Mouse (Mus musculus) c-Kit-negative CD71-positive TER-119-positive erythroid progenitor cells, embryonic 14.5 days (primary cell): Measurements from ENCODE around the gene Taz.

Source experiments
- DNase-seq: peaks from one replicate; pipeline ENCODE4 v3.0.0-alpha.2; 2013; ENCODE audit warnings: low read depth, low spot score

Taz gene

GRCm38 (mm10) chrX:74281732-74282394 lies at the start of gene Taz, which contains the start of gene Dnase1l1:
Taz (plus strand) TSS chrX:74281912.
Dnase1l1 (minus strand) TSS chrX:74282337.
- DNase-seq, result peak; percentile 73

GRCm38 (mm10) chrX:74233196-74233595 lies 48.5 kb upstream of the Taz start:
- no peak for DNase-seq

DNA sequence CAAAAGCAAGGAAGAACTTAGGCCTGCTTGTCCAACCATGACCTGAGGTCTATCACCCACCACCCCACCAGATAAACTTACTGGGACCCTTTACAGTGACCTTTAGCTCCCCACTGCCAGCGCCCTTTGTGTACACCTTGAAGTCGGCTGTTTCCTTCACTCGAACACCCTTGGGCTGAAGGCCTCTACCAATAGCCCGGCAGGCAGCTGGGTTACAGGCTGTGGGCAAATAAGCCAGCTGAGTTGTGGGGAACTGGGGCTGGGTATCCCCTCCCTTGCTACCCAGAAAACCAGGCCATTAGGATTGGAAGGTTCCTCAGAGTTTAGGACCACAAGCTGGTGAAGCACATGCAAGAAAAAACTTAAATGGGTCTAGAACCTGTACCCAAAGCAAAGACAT lies 41.4 kb upstream of the Taz start:
- DNase-seq, result no peak

DNA sequence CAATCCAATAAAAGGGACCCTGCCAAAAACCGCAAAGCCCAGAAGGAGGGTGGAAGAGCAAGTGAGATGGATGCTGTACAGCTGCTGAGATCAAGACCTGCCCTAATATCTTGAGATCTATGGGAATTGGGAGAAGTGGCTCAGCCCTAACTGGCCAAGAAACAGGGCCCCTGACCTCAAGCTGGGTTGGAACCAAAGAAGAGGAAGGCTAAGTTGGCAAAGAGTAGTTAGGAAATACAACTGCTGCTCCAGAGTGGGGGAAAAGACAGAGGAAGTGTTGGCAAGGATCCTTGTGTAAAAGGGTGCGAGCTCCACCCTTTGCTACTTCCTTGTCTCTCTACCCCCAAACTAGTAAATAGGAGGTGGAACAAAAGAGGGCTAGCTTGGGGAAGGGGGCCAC lies 38.3 kb upstream of the Taz start:
- DNase-seq, result no peak

GRCm38 (mm10) chrX:74243807-74244206 lies 37.9 kb upstream of the Taz start:
- peak; percentile 42 for DNase-seq

DNA sequence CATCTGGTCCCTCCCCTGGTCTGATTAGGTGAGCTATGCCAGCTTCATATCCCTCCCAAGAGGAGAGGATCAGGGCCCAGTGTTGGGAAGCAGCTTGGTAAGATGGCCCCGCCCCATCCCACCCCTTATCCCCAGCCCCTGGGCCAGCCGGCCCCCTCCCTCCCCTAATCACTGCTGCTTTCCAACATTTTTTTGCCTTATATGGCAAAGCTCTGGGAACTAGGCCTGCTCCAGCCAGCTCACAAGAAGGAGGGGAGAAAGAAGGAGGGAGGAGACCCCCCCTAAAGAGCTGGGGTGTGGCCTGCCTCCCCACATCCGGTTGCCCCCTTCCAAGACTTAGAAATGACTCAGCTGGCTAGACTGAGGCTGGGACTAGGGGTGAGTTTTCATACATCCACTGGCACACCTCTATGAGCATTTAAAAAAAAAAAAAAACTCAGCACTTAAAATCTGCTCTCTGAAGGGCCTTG lies 37.1 kb upstream of the Taz start:
- DNase-seq, result no peak

GRCm38 (mm10) chrX:74245107-74245506 lies 36.6 kb upstream of the Taz start:
- no peak for DNase-seq

DNA sequence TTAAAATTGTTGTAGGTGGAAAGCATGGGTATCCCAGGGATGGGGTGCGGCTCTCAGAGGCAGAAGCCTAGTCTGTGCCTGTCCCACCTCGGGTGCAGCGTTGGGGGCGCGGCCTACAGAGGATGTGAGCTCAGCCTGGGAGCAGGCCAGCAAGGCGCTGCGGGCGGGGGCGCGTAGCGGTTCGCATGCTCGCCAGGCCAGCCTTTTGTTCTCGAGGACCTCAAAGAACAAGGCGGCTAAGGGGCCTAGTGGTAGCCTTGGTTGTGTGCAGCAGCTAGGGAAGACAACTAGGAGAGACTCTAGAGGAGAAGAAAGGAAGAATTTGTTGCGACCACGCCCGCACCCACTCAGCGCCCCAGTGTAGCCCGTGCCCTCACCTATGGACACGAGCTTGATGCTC lies 36.0 kb upstream of the Taz start:
- no peak for DNase-seq

DNA sequence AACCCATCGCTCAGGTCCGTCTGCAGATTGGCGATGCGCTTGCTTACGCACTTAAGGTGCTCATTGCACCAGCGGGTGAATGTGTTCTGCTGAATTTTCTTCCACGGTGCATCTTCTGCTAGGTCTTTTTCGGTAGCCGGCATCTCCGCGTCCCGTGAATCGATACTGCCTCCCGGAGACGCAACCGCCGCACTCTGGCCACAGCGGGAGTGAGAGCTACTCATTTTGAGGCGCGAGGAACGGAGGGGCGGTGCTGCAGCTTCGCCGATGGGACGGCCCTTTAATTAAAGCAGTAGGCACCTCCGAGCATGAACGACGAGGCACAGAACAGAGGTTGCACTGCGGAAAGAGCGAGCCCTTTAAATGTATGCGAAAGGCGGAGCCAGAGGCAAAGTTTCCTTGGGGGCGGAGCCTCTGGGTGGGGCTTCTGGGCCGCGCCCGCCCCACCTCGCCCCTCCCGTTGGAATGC lies 35.5 kb upstream of the Taz start:
- DNase-seq, result peak; percentile 54

- no peak for DNase-seq
These were observed 35.0 kb upstream of the Taz start for GRCm38 (mm10) chrX:74246693-74247092.

GRCm38 (mm10) chrX:74248651-74249050 lies 33.1 kb upstream of the Taz start:
- no peak for DNase-seq

DNA sequence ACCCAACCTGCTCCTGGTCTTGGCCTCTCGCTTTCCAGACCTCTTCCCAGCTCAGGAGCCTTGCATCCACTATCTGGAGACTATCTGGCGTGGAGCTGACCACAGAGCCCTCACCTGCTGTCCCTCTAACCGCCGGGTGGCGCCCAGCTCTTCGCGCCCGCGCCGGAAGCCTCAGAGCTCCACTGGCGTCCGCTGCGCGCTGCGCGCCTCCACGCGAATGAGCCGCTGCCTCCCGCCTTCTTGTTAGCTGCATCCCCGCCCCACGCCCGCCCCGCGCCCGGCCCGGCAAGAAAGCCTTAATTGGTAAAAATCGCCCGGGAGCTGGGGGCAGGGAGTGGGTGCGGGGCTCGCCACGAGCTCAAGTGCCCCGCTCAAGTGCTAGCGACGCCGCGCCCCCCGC lies 32.1 kb upstream of the Taz start, which contains the start of gene Flna:
Gene Flna (minus strand): TSS at position 206 of the 400 bp plus-strand sequence.
- DNase-seq, result no peak

DNA sequence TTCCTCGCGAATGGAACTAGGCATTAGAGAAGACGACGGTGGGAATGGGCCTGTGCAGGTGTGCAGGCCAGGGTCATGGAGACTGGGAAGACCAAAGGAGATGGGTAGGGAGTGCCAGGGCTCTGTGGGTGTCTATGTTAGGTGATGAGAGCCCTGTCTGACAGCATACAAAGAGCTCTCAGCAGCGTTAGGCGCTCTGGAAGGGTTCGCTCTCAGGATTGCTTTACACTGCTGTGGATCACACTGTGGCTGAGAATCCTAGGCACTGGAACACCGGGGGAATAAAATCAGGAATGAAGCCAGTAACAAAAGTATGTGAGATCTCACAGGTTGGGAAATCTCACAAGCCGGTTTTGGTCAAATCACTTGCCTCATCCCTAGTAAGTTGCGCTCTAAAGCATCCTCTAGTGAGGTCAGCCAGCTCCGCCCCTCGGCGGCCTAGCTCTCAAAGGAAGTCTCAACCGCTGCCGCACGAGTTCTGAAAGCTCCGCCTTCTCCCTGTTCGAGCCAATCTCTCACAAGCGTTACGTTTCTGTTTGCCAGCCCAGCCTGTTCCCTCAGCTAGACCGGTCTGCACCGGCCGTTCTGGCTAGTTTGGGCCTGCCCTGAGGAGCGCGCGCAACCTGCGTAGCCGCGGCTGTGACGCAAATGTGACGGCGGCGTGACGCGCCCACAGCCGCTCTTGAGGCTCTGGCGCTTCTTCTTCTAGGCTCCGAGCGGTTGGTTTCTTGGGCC lies 27.4 kb upstream of the Taz start, which contains the start of gene Emd:
Gene Emd (plus strand): TSS at position 535 of the 735 bp plus-strand sequence.
- peak; percentile 78 for DNase-seq

DNA sequence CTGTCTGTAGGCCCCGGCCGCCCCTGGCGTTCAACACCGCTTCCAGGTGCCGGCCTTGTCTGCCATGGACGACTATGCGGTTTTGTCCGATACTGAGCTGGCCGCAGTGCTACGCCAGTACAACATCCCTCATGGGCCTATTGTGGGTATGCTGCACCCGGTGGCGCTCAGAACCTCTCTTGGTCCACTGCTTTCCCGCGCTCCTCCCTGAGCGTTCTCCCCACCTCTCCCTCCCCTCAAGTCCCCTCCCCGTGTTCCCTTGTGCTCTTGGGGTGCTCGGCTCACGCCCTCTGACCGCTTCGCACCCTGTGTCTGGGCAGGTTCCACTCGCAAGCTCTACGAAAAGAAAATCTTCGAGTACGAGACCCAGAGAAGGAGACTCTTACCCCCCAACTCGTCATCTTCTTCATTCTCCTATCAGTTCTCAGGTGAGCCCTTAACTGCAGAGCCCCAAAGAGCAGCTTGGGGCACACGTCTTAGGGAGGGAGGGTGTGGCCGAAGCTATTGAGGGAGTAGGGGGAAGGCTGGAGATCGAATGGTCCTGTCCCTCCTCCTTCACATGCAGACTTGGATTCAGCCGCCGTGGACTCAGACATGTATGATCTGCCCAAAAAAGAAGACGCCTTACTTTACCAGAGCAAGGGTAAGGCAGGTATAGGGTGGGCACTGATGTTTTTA lies 26.7 kb upstream of the Taz start:
- peak; percentile 19 for DNase-seq

GRCm38 (mm10) chrX:74257746-74258145 lies 24.0 kb upstream of the Taz start:
- no peak for DNase-seq

- DNase-seq, result no peak
These were observed 12.0 kb upstream of the Taz start for GRCm38 (mm10) chrX:74269736-74270061.

GRCm38 (mm10) chrX:74270062-74270901 lies 11.4 kb upstream of the Taz start, which contains the start of gene Rpl10:
Rpl10 (plus strand) TSS chrX:74270812.
- peak; percentile 84 for DNase-seq

DNA sequence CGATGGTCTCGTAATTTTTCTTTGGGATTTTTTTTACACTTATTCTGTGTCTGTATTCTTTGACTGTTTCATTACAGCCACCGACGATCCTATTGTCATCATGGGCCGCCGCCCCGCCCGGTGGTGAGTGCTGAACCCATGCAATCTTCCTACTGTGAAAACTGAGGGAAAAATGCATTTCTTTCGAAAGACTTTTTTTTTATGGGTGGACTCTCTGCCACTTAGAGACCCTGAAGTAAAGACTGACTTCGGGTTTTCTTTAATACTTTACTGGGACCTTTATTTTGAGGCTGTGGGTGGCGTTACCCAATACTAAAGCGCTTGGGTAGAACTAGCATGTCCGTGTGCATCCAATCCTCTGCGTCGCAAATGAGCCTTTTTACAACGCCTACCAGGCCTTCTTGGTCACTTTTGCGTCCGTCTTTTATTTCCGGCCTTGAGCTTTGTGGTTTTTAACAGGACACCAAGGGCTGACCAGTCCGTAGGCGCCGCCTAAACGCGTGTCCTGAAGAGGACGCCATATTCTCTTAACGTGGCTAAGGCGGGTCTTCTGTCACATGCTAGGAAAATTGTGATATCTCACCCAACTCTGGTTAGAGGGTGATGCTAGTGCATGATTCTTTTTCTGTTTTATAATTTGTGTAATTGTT lies 10.7 kb upstream of the Taz start:
- DNase-seq, result no peak

- no peak for DNase-seq
These were observed 8.0 kb upstream of the Taz start for GRCm38 (mm10) chrX:74273422-74274322.

GRCm38 (mm10) chrX:74277916-74278315 lies 3.8 kb upstream of the Taz start:
- DNase-seq, result no peak
